Mouse (Mus musculus) left cerebral cortex, postnatal 36 days (tissue): ENCODE data around the gene Zfp2. TPM values are rescaled to one million over a fixed set of nuclear protein-coding genes. Genes with fewer than 3 reads are reported as not detected.

ENCODE experiments used
- DNase-seq, 2 experiments: peaks; one replicate each; pipeline ENCODE4 v3.0.0; 2021 to 2022; ENCODE audit warnings: low spot score in 2 of 2, mixed read lengths in 1 of 2
- intact Hi-C: fragments of 180-260 bp; cut with DNase I; formaldehyde crosslinking; loops from one replicate; pipeline ENCODE4 v1.15.1; 2025
- total RNA-seq, 2 experiments: library from RNA; stranded (reverse); gene quantifications; 2 replicates each; pipeline ENCODE4 v1.2.3; 2021

The Zfp2 gene
- total RNA-seq, 2 experiments from 2014 or later: 23.2 to 24.0 TPM

DNA sequence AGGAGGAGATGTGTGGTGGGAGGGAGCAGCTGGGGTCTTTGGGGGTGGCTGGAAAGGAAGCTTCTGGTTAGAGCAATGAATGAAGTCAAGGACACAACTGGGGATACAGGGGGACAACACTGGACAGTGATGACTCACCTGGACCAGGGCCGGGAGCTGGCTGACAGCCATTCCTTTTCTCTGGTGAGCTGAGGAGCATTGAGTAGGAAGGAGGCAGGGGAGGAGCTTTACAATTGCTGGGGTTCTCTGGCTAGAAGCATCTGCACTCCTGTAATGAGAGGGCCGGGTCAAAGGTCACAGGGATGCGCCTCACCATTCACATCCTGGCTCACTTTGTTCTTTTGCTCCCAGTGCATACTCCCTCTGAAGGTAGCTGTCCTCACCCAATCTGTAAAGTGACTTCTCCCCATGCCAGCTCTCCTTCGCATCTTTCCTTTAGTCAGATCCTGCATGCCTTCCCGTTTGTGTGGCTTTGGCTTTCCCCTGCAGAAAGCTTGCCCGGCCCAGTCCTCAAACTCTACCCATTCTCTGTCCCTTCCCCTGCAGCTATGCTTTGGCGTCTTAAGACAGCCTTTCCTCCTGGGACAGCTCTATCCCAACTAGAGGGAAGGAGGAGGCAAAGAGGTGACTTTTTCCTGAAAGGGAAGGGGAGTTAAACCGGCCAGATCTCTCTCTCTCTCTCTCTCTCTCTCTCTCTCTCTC, 29.6 kb downstream of the Zfp2 start:
- no peak for DNase-seq
- intact Hi-C loops: loop anchor here (2.0 kb wide), 1 partner anchor 46 kb away; the partner anchor contains the start of gene Zfp879

DNA sequence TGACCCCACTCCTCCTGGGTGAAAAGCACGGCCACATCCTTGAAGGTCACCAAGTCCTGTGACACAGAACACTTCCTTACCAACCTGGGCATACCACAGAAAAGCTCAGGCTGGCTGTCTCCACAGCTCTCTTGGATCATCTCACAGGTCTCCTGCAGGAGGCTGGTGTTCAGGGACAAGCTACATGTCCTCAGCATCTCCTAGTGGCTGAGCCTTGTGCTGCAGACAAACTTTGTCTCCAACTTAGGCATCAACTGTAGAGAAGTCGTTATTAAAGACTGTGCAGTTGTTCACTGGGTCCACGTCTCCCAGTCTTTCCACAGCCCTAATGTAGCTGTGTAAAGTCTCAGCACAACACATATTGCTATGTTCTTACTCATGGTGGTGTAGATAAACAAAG, 32.2 kb downstream of the Zfp2 start:
- DNase-seq: no peak
- intact Hi-C loops: no loop called here

DNA sequence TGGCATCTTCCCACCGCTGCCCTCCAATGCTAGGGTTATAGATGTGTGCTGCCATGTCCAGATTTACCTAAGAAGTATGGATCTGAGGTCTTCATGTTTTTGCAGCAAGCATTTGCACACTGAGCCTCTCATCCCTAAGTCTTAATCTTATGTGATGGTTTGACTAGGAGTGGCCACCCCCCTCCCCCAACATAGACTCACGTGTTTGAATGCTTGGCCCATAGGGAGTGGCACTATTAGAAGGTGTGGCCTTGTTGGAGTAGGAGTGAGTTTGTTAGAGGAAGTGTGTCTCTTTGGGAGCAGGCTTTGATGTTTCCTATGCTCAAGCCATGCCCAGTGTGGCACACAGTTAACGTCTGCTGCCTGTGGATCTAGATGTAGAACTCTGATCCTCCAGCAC, 37.3 kb downstream of the Zfp2 start:
- intact Hi-C loops: no loop called here
- DNase-seq: no peak

DNA sequence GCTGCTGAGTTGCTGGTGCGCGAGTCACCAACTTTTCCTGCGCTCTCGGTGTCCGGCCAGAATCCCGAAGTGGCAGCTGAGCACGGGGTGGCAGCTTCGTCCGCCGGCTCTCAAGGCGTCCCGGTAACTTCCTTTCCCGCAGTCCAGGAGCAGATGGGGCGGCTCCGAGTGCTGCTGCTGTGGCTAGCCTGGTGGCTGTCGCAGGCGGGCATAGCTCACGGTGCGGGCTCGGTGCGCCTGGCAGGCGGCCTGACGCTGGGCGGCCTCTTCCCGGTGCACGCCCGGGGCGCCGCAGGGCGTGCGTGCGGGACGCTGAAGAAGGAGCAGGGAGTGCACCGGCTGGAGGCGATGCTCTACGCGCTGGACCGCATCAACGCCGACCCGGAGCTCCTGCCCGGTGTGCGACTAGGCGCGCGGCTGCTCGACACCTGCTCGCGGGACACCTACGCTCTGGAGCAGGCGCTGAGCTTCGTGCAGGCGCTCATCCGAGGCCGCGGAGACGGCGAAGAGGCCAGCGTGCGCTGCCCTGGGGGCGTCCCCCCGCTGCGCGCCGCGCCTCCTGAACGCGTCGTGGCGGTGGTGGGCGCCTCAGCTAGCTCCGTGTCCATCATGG, 64.9 kb downstream of the Zfp2 start:
- intact Hi-C loops: no loop called here

DNA sequence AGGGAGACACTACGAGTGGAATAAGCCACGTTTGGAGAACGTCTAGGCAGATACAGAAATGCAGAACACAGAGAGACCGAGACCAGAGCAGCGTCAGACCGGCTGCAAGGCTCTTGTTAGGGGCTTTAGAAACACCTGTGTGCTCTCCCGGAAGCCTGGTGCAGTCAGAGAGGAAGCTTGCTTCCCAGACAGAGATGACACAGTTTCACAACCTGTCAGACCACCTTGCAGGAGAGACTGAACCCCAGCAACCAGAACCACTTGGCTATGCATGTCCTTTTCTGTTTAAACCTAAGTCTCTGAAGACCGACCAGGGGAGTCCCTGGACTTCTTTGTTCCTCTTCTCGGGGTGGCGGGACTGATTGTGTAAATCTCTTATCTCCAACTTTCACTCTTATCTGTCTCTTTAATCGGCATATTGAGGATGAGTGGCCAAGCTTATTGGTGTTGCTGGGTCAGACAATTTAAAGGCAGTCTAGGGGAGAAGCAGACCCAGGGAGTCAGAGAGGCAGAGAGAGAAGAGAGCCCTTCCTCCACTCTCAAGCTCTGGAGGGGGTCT, 65.7 kb downstream of the Zfp2 start, which contains the start of gene Grm6:
Gene Grm6, plus strand, starts transcription at position 509 of the 559 bp plus-strand sequence.
- no peak for DNase-seq
- intact Hi-C loops: no loop called here

More for the DNA sequence above, 64.9 kb downstream of the Zfp2 start:
- peak in 1 of 2 experiments; percentile 36 for DNase-seq

DNA sequence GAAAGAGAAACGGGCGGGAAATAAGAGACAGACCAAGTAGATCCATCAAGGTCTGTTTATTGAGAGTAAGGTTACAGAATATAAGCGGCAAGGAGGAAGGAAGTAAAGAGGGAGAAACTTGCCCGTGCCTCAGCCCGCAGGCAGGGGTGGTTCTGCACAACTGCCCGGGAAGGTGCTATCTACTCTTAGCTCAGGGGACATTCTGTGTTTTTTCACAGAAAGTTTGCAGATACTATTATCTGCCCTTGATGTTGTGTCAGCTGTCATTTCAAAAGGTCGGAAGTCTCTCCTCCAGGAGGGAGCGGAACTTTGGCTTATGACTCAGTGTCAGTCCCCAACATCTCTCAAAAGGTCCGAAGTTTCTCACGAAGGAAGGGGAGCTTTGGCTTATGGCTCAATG, 66.7 kb downstream of the Zfp2 start:
- intact Hi-C loops: no loop called here
- DNase-seq: no peak

Other genes with a start within 250 kb of the Zfp2 start
- gene Zfp354c, start 88.4 kb downstream of the Zfp2 start, total RNA-seq: 10 to 100 TPM; 43.2 to 45.9 TPM
- 1 to 10 TPM; 3.4 to 3.8 TPM for gene Zfp879, start 74.6 kb downstream of the Zfp2 start, total RNA-seq
- gene Grm6, start 65.5 kb downstream of the Zfp2 start, total RNA-seq: not detected
- 1 to 10 TPM; 6.2 to 6.4 TPM for gene Zfp454, start 28.5 kb downstream of the Zfp2 start, total RNA-seq
- 1 to 10 TPM; 5.4 to 5.9 TPM for gene Zfp354b, start 15.5 kb upstream of the Zfp2 start, total RNA-seq
- not detected for gene 4933414I15Rik, start 27.6 kb upstream of the Zfp2 start, total RNA-seq
- not detected for gene Prop1, start 37.6 kb upstream of the Zfp2 start, total RNA-seq
- not detected for gene Olfr1378, start 50.4 kb upstream of the Zfp2 start, total RNA-seq
- not detected for gene Olfr1377, start 65.8 kb upstream of the Zfp2 start, total RNA-seq
- not detected for gene Olfr51, start 87.4 kb upstream of the Zfp2 start, total RNA-seq
- not detected for gene Olfr54, start 98.1 kb upstream of the Zfp2 start, total RNA-seq
- not detected for gene Olfr1375, start 131.9 kb upstream of the Zfp2 start, total RNA-seq
- 1 to 10 TPM; 8.1 to 9.3 TPM for gene Zfp354a, start 143.1 kb upstream of the Zfp2 start, total RNA-seq